Mouse (Mus musculus): ENCODE measurements around the gene Olfr458. TPM values are rescaled to one million over a fixed set of nuclear protein-coding genes. Genes with fewer than 3 reads are reported as not detected.

Olfr458 gene
- polyA plus RNA-seq, 1 experiment from 2014 or later: not detected

DNA sequence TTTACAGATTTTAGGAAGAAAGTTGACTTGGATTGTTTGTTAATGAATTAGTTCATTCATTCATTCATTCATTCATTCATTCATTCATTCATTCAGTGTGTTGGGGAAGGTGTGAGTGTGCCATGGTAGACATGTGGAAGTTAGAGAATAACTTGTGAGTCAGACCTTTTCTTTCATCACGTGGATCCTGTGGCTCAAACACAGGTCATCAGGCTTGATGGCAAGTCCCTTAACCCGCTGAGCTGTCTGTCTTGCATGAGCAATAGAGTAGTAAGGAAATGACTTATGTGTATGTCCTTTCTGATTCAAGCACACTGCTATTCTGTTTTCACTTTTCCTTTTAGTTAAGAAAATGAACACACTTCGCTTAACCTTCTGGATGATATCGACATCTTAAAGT lies 5.5 kb upstream of the Olfr458 start:
- no peak overlapping the region for H3K4me2 ChIP-seq (replicated peaks; ENCODE audit: low read depth, low read length)
- no peaks in the 10 kb centered on the region for H3K27me3 ChIP-seq (ENCODE audit: control insufficient read depth, insufficient read depth, low read length)
- H3K36me3 ChIP-seq (ENCODE audit: control insufficient read depth, insufficient read depth, low read length): no peaks in the 10 kb centered on the region
- no peak overlapping the region for H3K4me3 ChIP-seq (ENCODE audit: low read depth, low read length)
- WGBS: 89% methylated on average over 4 of the region's 4 CpGs
- ATAC-seq (ENCODE audit: low FRiP score) (no peak), DNase-seq (ENCODE audit: low spot score) (no peak)
- H3K27ac ChIP-seq (ENCODE audit: low read depth, low read length): no peak overlapping the region
- H3K9ac ChIP-seq (ENCODE audit: low read depth, low read length): no peak overlapping the region
- no peaks in the 10 kb centered on the region for H3K9me3 ChIP-seq (ENCODE audit: control insufficient read depth, low read length)
- no peaks in the 10 kb centered on the region for H3K4me1 ChIP-seq (replicated peaks; ENCODE audit: control insufficient read depth, insufficient read depth, low read length)

DNA sequence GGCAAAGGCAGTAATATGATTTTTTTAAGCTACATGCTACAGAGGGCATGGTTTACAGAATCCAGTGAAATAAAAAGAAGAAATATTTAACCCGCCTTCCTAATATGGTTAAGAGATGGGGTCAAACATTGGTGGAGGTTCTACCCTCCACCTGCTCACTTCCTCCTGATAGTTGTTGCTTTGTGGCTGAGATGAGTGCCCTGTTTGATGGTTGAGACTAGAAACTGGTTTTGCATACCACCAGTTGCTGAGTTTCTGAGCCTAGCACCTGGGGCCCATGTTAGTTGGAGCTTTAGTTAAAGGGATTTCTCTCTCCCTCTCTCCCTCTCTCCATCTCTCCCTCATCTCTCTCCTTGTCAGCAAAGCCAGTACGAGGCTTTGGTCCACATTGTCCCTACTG lies 17.6 kb downstream of the Olfr458 start:
- no peak overlapping the region for H3K27ac ChIP-seq (ENCODE audit: low read depth, low read length)

DNA sequence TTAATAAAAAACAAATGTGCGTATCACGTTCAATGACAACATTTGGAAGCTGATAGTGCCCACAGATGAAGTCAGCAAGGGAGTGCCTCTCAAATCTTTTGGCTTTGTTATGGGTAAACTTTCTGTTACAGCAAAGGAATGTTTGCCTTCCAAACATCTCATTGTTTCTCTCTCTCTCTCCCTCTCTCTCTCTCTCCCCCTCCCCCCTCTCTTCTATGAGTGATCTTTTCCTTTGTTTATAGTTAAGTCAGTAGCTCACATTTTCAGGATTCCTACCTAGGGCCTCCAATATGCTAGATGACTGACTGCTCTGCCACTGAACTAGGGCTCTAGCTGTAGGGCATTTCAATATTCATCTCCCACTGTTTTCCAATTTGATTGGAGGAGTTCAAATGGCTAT lies 20.5 kb downstream of the Olfr458 start:
- no peaks in the 10 kb centered on the region for H3K27me3 ChIP-seq (ENCODE audit: control insufficient read depth, insufficient read depth, low read length)
- 80% methylated on average over 2 of the region's 2 CpGs for WGBS
- H3K4me3 ChIP-seq (ENCODE audit: low read depth, low read length): no peak overlapping the region
- H3K9me3 ChIP-seq (ENCODE audit: control insufficient read depth, low read length): no peaks in the 10 kb centered on the region
- DNase-seq (ENCODE audit: low spot score) (no peak), ATAC-seq (ENCODE audit: low FRiP score) (no peak)
- no peak overlapping the region for H3K9ac ChIP-seq (ENCODE audit: low read depth, low read length)
- no peak overlapping the region for H3K27ac ChIP-seq (ENCODE audit: low read depth, low read length)
- H3K36me3 ChIP-seq (ENCODE audit: control insufficient read depth, insufficient read depth, low read length): no peaks in the 10 kb centered on the region
- H3K4me2 ChIP-seq (replicated peaks; ENCODE audit: low read depth, low read length): no peak overlapping the region
- no peaks in the 10 kb centered on the region for H3K4me1 ChIP-seq (replicated peaks; ENCODE audit: control insufficient read depth, insufficient read depth, low read length)

More for the DNA sequence above, 17.6 kb downstream of the Olfr458 start:
- Histone ChIP-seq H3K27me3 (ENCODE audit: control insufficient read depth, insufficient read depth, low read length) (no peaks in the 10 kb centered on the region), H3K4me1 (replicated peaks; ENCODE audit: control insufficient read depth, insufficient read depth, low read length) (no peaks in the 10 kb centered on the region), H3K36me3 (ENCODE audit: control insufficient read depth, insufficient read depth, low read length) (no peaks in the 10 kb centered on the region), H3K9me3 (ENCODE audit: control insufficient read depth, low read length) (no peaks in the 10 kb centered on the region), H3K4me3 (ENCODE audit: low read depth, low read length) (no peak overlapping the region), H3K4me2 (replicated peaks; ENCODE audit: low read depth, low read length) (no peak overlapping the region), H3K9ac (ENCODE audit: low read depth, low read length) (no peak overlapping the region)
- ATAC-seq (ENCODE audit: low FRiP score): no peak
- WGBS: 71% methylated on average over 2 of the region's 2 CpGs
- DNase-seq (ENCODE audit: low spot score): no peak

DNA sequence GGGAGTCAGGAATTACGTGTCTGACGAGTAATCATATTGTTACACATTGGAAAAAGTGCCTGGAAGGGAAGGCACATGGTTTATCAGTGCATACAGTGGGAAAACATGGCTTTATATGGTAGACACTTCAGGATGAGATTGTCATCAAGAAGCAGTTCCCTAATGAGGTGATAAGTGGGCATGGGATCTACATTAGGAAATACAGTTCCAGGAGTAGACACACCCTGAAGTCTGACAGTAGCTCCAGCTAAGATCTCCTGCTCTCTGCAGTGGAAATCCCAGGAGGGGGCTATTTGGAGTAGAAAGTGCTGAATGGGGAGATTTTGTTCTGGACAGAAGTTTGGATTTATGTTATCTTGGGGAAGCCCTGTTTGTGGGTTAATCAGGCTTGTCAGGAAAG lies 23.6 kb downstream of the Olfr458 start:
- H3K4me2 ChIP-seq (replicated peaks; ENCODE audit: low read depth, low read length): no peak overlapping the region

DNA sequence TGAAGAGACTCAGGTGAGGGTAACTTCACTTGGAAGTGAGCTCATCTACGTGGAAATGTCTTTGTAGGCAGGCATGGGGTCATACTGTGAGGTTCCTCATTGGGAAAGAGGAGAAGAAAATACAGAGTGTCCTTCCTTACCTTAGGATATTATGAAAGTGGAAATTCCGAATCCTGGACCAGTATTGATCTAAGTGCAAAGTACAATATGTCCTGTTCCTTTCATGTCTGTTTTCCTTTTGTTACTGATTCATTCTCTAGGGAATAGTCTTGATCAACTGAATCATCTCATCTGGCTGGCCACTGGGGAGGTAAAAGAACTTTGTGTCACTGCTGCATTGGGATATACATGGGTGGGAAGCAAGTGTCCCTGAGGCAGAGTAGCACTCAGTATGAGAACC lies 29.5 kb downstream of the Olfr458 start:
- Histone ChIP-seq H3K4me1 (replicated peaks; ENCODE audit: control insufficient read depth, insufficient read depth, low read length) (no peaks in the 10 kb centered on the region), H3K9me3 (ENCODE audit: control insufficient read depth, low read length) (no peaks in the 10 kb centered on the region), H3K4me2 (replicated peaks; ENCODE audit: low read depth, low read length) (no peak overlapping the region), H3K36me3 (ENCODE audit: control insufficient read depth, insufficient read depth, low read length) (no peaks in the 10 kb centered on the region), H3K27me3 (ENCODE audit: control insufficient read depth, insufficient read depth, low read length) (no peaks in the 10 kb centered on the region), H3K27ac (ENCODE audit: low read depth, low read length) (no peak overlapping the region), H3K9ac (ENCODE audit: low read depth, low read length) (no peak overlapping the region), H3K4me3 (ENCODE audit: low read depth, low read length) (no peak overlapping the region)
- 79% methylated on average over 2 of the region's 2 CpGs for WGBS
- DNase-seq (ENCODE audit: low spot score) (no peak), ATAC-seq (ENCODE audit: low FRiP score) (no peak)

More for the DNA sequence above, 23.6 kb downstream of the Olfr458 start:
- no peaks in the 10 kb centered on the region for H3K4me1 ChIP-seq (replicated peaks; ENCODE audit: control insufficient read depth, insufficient read depth, low read length)
- no peak overlapping the region for H3K27ac ChIP-seq (ENCODE audit: low read depth, low read length)
- no peak for ATAC-seq (ENCODE audit: low FRiP score)
- H3K36me3 ChIP-seq (ENCODE audit: control insufficient read depth, insufficient read depth, low read length): no peaks in the 10 kb centered on the region
- H3K9me3 ChIP-seq (ENCODE audit: control insufficient read depth, low read length): no peaks in the 10 kb centered on the region
- no peak for DNase-seq (ENCODE audit: low spot score)
- 69% methylated on average over 2 of the region's 2 CpGs for WGBS
- no peak overlapping the region for H3K4me3 ChIP-seq (ENCODE audit: low read depth, low read length)
- H3K9ac ChIP-seq (ENCODE audit: low read depth, low read length): no peak overlapping the region
- no peaks in the 10 kb centered on the region for H3K27me3 ChIP-seq (ENCODE audit: control insufficient read depth, insufficient read depth, low read length)

DNA sequence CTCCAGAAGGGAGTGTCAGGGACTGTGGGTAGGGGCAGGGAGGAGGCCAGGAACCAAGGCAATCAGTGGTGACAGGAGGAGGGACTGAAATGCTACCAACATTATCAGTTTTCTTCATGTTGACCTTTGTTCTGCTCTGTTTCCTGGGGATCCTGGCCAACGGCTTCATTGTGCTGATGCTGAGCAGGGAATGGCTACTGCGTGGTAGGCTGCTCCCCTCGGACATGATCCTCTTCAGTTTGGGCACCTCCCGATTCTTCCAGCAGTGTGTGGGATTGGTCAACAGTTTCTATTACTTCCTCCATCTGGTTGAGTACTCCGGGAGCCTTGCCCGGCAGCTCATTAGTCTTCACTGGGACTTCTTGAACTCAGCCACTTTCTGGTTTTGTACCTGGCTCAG lies 30.6 kb downstream of the Olfr458 start, which contains the start of gene Tas2r126:
TSS of gene Tas2r126 (plus strand) at position 90 of the 400 bp plus-strand sequence.
- Histone ChIP-seq H3K4me3 (ENCODE audit: low read depth, low read length) (no peak within 1 kb of the TSS), H3K4me1 (replicated peaks; ENCODE audit: control insufficient read depth, insufficient read depth, low read length) (no peaks in the 10 kb centered on the region), H3K4me2 (replicated peaks; ENCODE audit: low read depth, low read length) (no peak within 1 kb of the TSS), H3K9me3 (ENCODE audit: control insufficient read depth, low read length) (no peaks in the 10 kb centered on the region), H3K27ac (ENCODE audit: low read depth, low read length) (no peak within 1 kb of the TSS), H3K36me3 (ENCODE audit: control insufficient read depth, insufficient read depth, low read length) (no peaks in the 10 kb centered on the region), H3K27me3 (ENCODE audit: control insufficient read depth, insufficient read depth, low read length) (no peaks in the 10 kb centered on the region), H3K9ac (ENCODE audit: low read depth, low read length) (no peak within 1 kb of the TSS)
- no peak for DNase-seq (ENCODE audit: low spot score)
- 80% methylated on average over 6 of the region's 6 CpGs for WGBS
- ATAC-seq (ENCODE audit: low FRiP score): no peak

DNA sequence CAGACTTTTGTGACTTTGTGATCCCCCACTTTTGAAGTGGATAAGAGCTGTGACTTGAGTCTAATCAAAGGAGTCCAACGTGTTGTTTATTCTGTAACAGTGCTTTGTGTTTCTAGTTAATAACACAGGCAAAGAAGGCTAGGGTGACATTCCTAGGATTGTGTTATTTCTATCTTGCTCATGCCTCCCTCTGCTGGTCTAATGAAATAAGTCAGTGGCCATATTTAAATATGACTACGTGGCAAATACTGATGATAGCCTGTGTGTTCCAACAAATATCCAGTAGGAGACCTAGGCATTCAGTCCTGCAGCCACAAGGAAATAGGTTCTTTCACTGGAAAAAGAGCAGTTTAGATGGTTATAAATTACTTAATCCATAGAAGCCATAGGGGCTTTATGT lies 31.4 kb downstream of the Olfr458 start:
- WGBS: 77% methylated on average over 2 of the region's 2 CpGs
- Histone ChIP-seq H3K27me3 (ENCODE audit: control insufficient read depth, insufficient read depth, low read length) (no peaks in the 10 kb centered on the region), H3K36me3 (ENCODE audit: control insufficient read depth, insufficient read depth, low read length) (no peaks in the 10 kb centered on the region), H3K4me3 (ENCODE audit: low read depth, low read length) (no peak overlapping the region), H3K9ac (ENCODE audit: low read depth, low read length) (no peak overlapping the region), H3K9me3 (ENCODE audit: control insufficient read depth, low read length) (no peaks in the 10 kb centered on the region), H3K27ac (ENCODE audit: low read depth, low read length) (no peak overlapping the region), H3K4me2 (replicated peaks; ENCODE audit: low read depth, low read length) (no peak overlapping the region), H3K4me1 (replicated peaks; ENCODE audit: control insufficient read depth, insufficient read depth, low read length) (no peaks in the 10 kb centered on the region)
- no peak for ATAC-seq (ENCODE audit: low FRiP score)
- DNase-seq (ENCODE audit: low spot score): no peak

DNA sequence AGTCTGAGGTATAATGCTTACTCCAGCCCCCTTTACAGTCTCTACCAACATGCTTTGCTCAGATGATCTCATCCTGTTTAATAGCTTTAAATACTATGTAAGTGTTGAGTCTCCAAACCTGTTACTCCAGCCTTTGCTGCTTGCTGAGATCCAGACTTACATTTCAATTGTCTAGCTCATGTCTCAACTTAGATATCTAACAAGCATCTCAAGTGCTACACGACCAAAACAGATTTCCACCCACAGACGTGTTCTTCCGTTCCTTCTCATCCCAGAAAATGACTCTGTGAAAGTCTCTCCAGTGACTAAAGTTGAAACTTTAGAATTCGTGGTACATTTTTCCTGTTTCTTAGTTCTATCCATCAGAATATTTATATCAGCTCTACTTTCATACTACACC lies 38.7 kb downstream of the Olfr458 start:
- Histone ChIP-seq H3K4me1 (replicated peaks; ENCODE audit: control insufficient read depth, insufficient read depth, low read length) (no peaks in the 10 kb centered on the region), H3K4me3 (ENCODE audit: low read depth, low read length) (no peak overlapping the region), H3K27me3 (ENCODE audit: control insufficient read depth, insufficient read depth, low read length) (no peaks in the 10 kb centered on the region), H3K9ac (ENCODE audit: low read depth, low read length) (no peak overlapping the region), H3K36me3 (ENCODE audit: control insufficient read depth, insufficient read depth, low read length) (no peaks in the 10 kb centered on the region), H3K27ac (ENCODE audit: low read depth, low read length) (no peak overlapping the region), H3K9me3 (ENCODE audit: control insufficient read depth, low read length) (no peaks in the 10 kb centered on the region), H3K4me2 (replicated peaks; ENCODE audit: low read depth, low read length) (no peak overlapping the region)
- WGBS: 85% methylated on average over 4 of the region's 4 CpGs
- ATAC-seq (ENCODE audit: low FRiP score) (no peak), DNase-seq (ENCODE audit: low spot score) (no peak)

DNA sequence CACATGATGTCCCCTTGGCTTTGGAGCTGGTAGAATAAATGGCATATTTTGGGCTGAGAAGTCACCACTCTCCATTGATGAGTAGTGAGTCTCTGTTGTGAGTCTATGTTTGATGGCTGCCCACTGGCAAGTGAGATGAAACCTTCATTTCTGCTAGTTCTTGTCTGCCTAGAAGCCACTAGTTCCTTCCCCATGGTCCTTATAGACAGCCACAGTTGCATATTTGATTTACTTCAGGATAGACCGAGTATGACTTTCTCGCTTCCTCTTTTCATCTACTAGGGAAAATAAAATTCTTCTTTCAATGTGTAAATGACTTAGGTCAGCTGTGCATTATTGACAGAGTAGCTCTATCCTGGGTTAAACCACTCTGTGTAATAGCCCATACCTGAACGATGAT lies 40.5 kb downstream of the Olfr458 start:
- Histone ChIP-seq H3K9ac (ENCODE audit: low read depth, low read length) (no peak overlapping the region), H3K36me3 (ENCODE audit: control insufficient read depth, insufficient read depth, low read length) (no peaks in the 10 kb centered on the region), H3K4me1 (replicated peaks; ENCODE audit: control insufficient read depth, insufficient read depth, low read length) (no peaks in the 10 kb centered on the region), H3K27me3 (ENCODE audit: control insufficient read depth, insufficient read depth, low read length) (no peaks in the 10 kb centered on the region), H3K4me3 (ENCODE audit: low read depth, low read length) (no peak overlapping the region), H3K27ac (ENCODE audit: low read depth, low read length) (no peak overlapping the region), H3K4me2 (replicated peaks; ENCODE audit: low read depth, low read length) (no peak overlapping the region), H3K9me3 (ENCODE audit: control insufficient read depth, low read length) (no peaks in the 10 kb centered on the region)
- WGBS: 97% methylated on average over 3 of the region's 3 CpGs
- DNase-seq (ENCODE audit: low spot score): no peak
- no peak for ATAC-seq (ENCODE audit: low FRiP score)

All from hindbrain, embryonic 11.5 days (tissue).